Mouse (Mus musculus): ENCODE data around the gene Actr8.

Actr8 gene

GRCm38 (mm10) chr14:30039413-30039812 is 61.3 kb downstream of the Actr8 start:
- DNase-seq (ENCODE audit: low spot score): no peak

GRCm38 (mm10) chr14:30041836-30042235 is 63.7 kb downstream of the Actr8 start:
- no peak for DNase-seq (ENCODE audit: low spot score)

GRCm38 (mm10) chr14:30043356-30043940 is 65.3 kb downstream of the Actr8 start:
- no peak for DNase-seq (ENCODE audit: low spot score)

GRCm38 (mm10) chr14:30045239-30045638 is 67.1 kb downstream of the Actr8 start:
- no peak for DNase-seq (ENCODE audit: low spot score)

GRCm38 (mm10) chr14:30045704-30046220 is 67.6 kb downstream of the Actr8 start:
- no peak for DNase-seq (ENCODE audit: low spot score)

- DNase-seq (ENCODE audit: low spot score): no peak
These were observed 68.8 kb downstream of the Actr8 start for GRCm38 (mm10) chr14:30046976-30047375.

- DNase-seq (ENCODE audit: low spot score): no peak
These were observed 69.9 kb downstream of the Actr8 start for GRCm38 (mm10) chr14:30048049-30048448.

- no peak for DNase-seq (ENCODE audit: low spot score)
These were observed 72.1 kb downstream of the Actr8 start for GRCm38 (mm10) chr14:30050280-30050679.

GRCm38 (mm10) chr14:30054922-30055321 is 76.8 kb downstream of the Actr8 start:
- no peak for DNase-seq (ENCODE audit: low spot score)
